Mouse (Mus musculus) right cerebral cortex, postnatal 10 days (tissue): Measurements from ENCODE around the gene Acot7.

Source experiments
- DNase-seq, 2 experiments: peaks; one replicate each; pipeline ENCODE4 v3.0.0; 2021; ENCODE audit warnings: low spot score in 2 of 2

Acot7 gene

GRCm38 (mm10) chr4:152178916-152179705 lies 1.2 kb downstream of the Acot7 start:
- DNase-seq = no peak

GRCm38 (mm10) chr4:152179946-152180660 lies 2.2 kb downstream of the Acot7 start:
- no peak for DNase-seq

- DNase-seq = no peak
These were observed 4.3 kb downstream of the Acot7 start for GRCm38 (mm10) chr4:152182205-152182604.

GRCm38 (mm10) chr4:152184353-152185035 lies 6.6 kb downstream of the Acot7 start:
- DNase-seq = peak; percentile 63 to 75

GRCm38 (mm10) chr4:152185137-152185509 lies 7.2 kb downstream of the Acot7 start:
- DNase-seq = no peak

- peak in 1 of 2 experiments; percentile 46 for DNase-seq
These were observed 7.7 kb downstream of the Acot7 start for GRCm38 (mm10) chr4:152185510-152186204.

- no peak for DNase-seq
These were observed 8.5 kb downstream of the Acot7 start for GRCm38 (mm10) chr4:152186205-152187082.

- no peak for DNase-seq
These were observed 9.2 kb downstream of the Acot7 start for GRCm38 (mm10) chr4:152187142-152187541.

- DNase-seq = no peak
These were observed 10.7 kb downstream of the Acot7 start for GRCm38 (mm10) chr4:152188651-152189050.

- no peak for DNase-seq
These were observed 11.1 kb downstream of the Acot7 start for GRCm38 (mm10) chr4:152189071-152189470.

- DNase-seq = no peak
These were observed 11.8 kb downstream of the Acot7 start for GRCm38 (mm10) chr4:152189691-152190090.

GRCm38 (mm10) chr4:152190096-152190653 lies 12.2 kb downstream of the Acot7 start:
- no peak for DNase-seq

GRCm38 (mm10) chr4:152190701-152191100 lies 12.8 kb downstream of the Acot7 start:
- no peak for DNase-seq

GRCm38 (mm10) chr4:152192569-152192968 lies 14.6 kb downstream of the Acot7 start:
- no peak for DNase-seq

GRCm38 (mm10) chr4:152194476-152195175 lies 16.7 kb downstream of the Acot7 start:
- no peak for DNase-seq

GRCm38 (mm10) chr4:152196276-152196675 lies 18.3 kb downstream of the Acot7 start:
- DNase-seq = no peak

- DNase-seq = no peak
These were observed 19.6 kb downstream of the Acot7 start for GRCm38 (mm10) chr4:152197545-152197944.

GRCm38 (mm10) chr4:152199617-152200016 lies 21.7 kb downstream of the Acot7 start:
- DNase-seq = no peak

- no peak for DNase-seq
These were observed 23.6 kb downstream of the Acot7 start for GRCm38 (mm10) chr4:152201492-152201891.

GRCm38 (mm10) chr4:152202418-152202817 lies 24.5 kb downstream of the Acot7 start:
- DNase-seq = no peak
